Mouse (Mus musculus) ovary, postnatal 10 days (tissue): ENCODE data around the gene Myo1d.

ENCODE experiments used
- DNase-seq: peaks from one replicate; pipeline ENCODE4 v3.0.0; 2022; ENCODE audit warnings: low spot score

Myo1d gene

GRCm38 (mm10) chr11:80779527-80780344, at the start of gene Myo1d:
TSS of gene Myo1d (minus strand) at chr11:80780025.
- DNase-seq = peak; percentile 58

GRCm38 (mm10) chr11:80821794-80822193, 42.0 kb upstream of the Myo1d start:
- no peak for DNase-seq

- DNase-seq = no peak
Measured at GRCm38 (mm10) chr11:80821296-80821695, 41.5 kb upstream of the Myo1d start.

- no peak for DNase-seq
Measured at GRCm38 (mm10) chr11:80820085-80820484, 40.3 kb upstream of the Myo1d start.

- DNase-seq = peak; percentile 29
Measured at GRCm38 (mm10) chr11:80818060-80818697, 38.4 kb upstream of the Myo1d start.

GRCm38 (mm10) chr11:80815354-80815753, 35.5 kb upstream of the Myo1d start:
- no peak for DNase-seq

- DNase-seq = no peak
Measured at GRCm38 (mm10) chr11:80811156-80811555, 31.3 kb upstream of the Myo1d start.

- DNase-seq = peak; percentile 22
Measured at GRCm38 (mm10) chr11:80809993-80810821, 30.4 kb upstream of the Myo1d start, which contains the start of gene Tmem98. TSS of gene Tmem98 (plus strand) at chr11:80810175.

GRCm38 (mm10) chr11:80809666-80809992, 29.8 kb upstream of the Myo1d start:
- DNase-seq = no peak

GRCm38 (mm10) chr11:80808551-80809070, 28.8 kb upstream of the Myo1d start:
- no peak for DNase-seq

- no peak for DNase-seq
Measured at GRCm38 (mm10) chr11:80802706-80803105, 22.9 kb upstream of the Myo1d start.

- no peak for DNase-seq
Measured at GRCm38 (mm10) chr11:80799979-80800378, 20.2 kb upstream of the Myo1d start.

GRCm38 (mm10) chr11:80795431-80795830, 15.6 kb upstream of the Myo1d start:
- DNase-seq = no peak

- DNase-seq = no peak
Measured at GRCm38 (mm10) chr11:80794290-80794689, 14.5 kb upstream of the Myo1d start.

GRCm38 (mm10) chr11:80793386-80793785, 13.6 kb upstream of the Myo1d start:
- no peak for DNase-seq

- no peak for DNase-seq
Measured at GRCm38 (mm10) chr11:80791677-80792432, 12.0 kb upstream of the Myo1d start.

- DNase-seq = no peak
Measured at GRCm38 (mm10) chr11:80790413-80790812, 10.6 kb upstream of the Myo1d start.

GRCm38 (mm10) chr11:80789647-80790240, 9.9 kb upstream of the Myo1d start:
- DNase-seq = no peak

GRCm38 (mm10) chr11:80785672-80786071, 5.8 kb upstream of the Myo1d start:
- DNase-seq = no peak

- DNase-seq = no peak
Measured at GRCm38 (mm10) chr11:80784294-80784743, 4.5 kb upstream of the Myo1d start.

GRCm38 (mm10) chr11:80783460-80783859, 3.6 kb upstream of the Myo1d start:
- DNase-seq = no peak
